Mouse (Mus musculus) forebrain, embryonic 16.5 days (tissue): ENCODE data around the gene Kcnj16. TPM values are rescaled to one million over a fixed set of nuclear protein-coding genes. Genes with fewer than 3 reads are reported as not detected.

Experiments used
- ATAC-seq: fragments of 200-750 bp; cut with Nextera tagmentation; 2 replicates; pipeline ENCODE4 v1.8.0; 2017; ENCODE audit warnings: mild to moderate bottlenecking, moderate library complexity
- H3K27ac ChIP-seq: fragments of 300-500 bp; sonication (generic); 2 replicates; pipeline ENCODE4 v1.5.1; 2014; ENCODE audit warnings: low read length, control low read depth
- H3K27me3 ChIP-seq: fragments of 300-500 bp; sonication (generic); replicated peaks from 2 replicates; pipeline ENCODE4 v1.6.1; 2014; ENCODE audit warnings: low read length; ENCODE audit not compliant: control insufficient read depth, insufficient read depth
- H3K36me3 ChIP-seq: fragments of 300-500 bp; sonication (generic); 2 replicates; pipeline ENCODE4 v1.6.1; 2014; ENCODE audit not compliant: control insufficient read depth, insufficient read depth
- H3K4me1 ChIP-seq: fragments of 300-500 bp; sonication (generic); replicated peaks from 2 replicates; pipeline ENCODE4 v1.6.1; 2014; ENCODE audit warnings: low read length; ENCODE audit not compliant: control insufficient read depth, insufficient read depth
- H3K4me2 ChIP-seq: fragments of 300-500 bp; sonication (generic); 2 replicates; pipeline ENCODE4 v1.6.1; 2014; ENCODE audit warnings: mild to moderate bottlenecking, low read length, control low read depth
- H3K4me3 ChIP-seq: fragments of 300-500 bp; sonication (generic); replicated peaks from 2 replicates; pipeline ENCODE4 v1.5.1; 2014; ENCODE audit warnings: mild to moderate bottlenecking, low read length, control low read depth
- H3K9ac ChIP-seq: fragments of 300-500 bp; sonication (generic); replicated peaks from 2 replicates; pipeline ENCODE4 v1.6.1; 2014; ENCODE audit warnings: low read depth, low read length, control low read depth
- H3K9me3 ChIP-seq: fragments of 300-500 bp; sonication (generic); 2 replicates; pipeline ENCODE4 v1.6.1; 2016; ENCODE audit warnings: low read length; ENCODE audit not compliant: control insufficient read depth
- WGBS: fragments of 180-500 bp; shearing (Covaris S2); extraction: QIAGEN DNeasy Blood & Tissue Kit; methylation state at CpG from one replicate; pipeline ENCODE4 v1.1.7; 2014; 5-methylcytosine and 5-hydroxymethylcytosine counted together
- polyA plus RNA-seq: library from polyadenylated mRNA; unstranded; fragments of >200 nt; fragmentation: Nextera tagmentation; extraction: Ambion mirVana; gene quantifications from 2 replicates; pipeline ENCODE4 v1.2.1, GENCODE M21; 2015

Gene Kcnj16
- polyA plus RNA-seq, 1 experiment from 2014 or later, result 0.61 TPM

- Histone ChIP-seq H3K27ac (no peak overlapping the region), H3K4me2 (no peak overlapping the region), H3K36me3 (no peaks in the 10 kb centered on the region), H3K9me3 (no peaks in the 10 kb centered on the region), H3K4me3 (no peak overlapping the region), H3K9ac (no peak overlapping the region), H3K27me3 (no peaks in the 10 kb centered on the region), H3K4me1 (no peaks in the 10 kb centered on the region)
- WGBS, result 86% methylated on average over 4 of the region's 4 CpGs
- no peak for ATAC-seq
These were observed 75.5 kb downstream of the Kcnj16 start for GRCm38 (mm10) chr11:111043298-111043697.

- Histone ChIP-seq H3K4me2 (no peak overlapping the region), H3K9me3 (no peaks in the 10 kb centered on the region), H3K36me3 (no peaks in the 10 kb centered on the region), H3K4me3 (no peak overlapping the region), H3K9ac (no peak overlapping the region), H3K4me1 (no peaks in the 10 kb centered on the region), H3K27me3 (no peaks in the 10 kb centered on the region), H3K27ac (no peak overlapping the region)
- 98% methylated on average over 3 of the region's 3 CpGs for WGBS
- no peak for ATAC-seq
These were observed 86.4 kb downstream of the Kcnj16 start for GRCm38 (mm10) chr11:111054252-111054651.

GRCm38 (mm10) chr11:111054854-111055822 is 87.3 kb downstream of the Kcnj16 start:
- no peaks in the 10 kb centered on the region for H3K27me3 ChIP-seq
- WGBS, result 88% methylated on average over 8 of the region's 8 CpGs
- H3K36me3 ChIP-seq, result no peaks in the 10 kb centered on the region
- H3K9me3 ChIP-seq, result no peaks in the 10 kb centered on the region
- H3K4me3 ChIP-seq, result no peak overlapping the region
- no peak for ATAC-seq
- no peak overlapping the region for H3K9ac ChIP-seq
- H3K4me1 ChIP-seq, result no peaks in the 10 kb centered on the region
- no peak overlapping the region for H3K4me2 ChIP-seq
- no peak overlapping the region for H3K27ac ChIP-seq

GRCm38 (mm10) chr11:111056030-111056429 is 88.2 kb downstream of the Kcnj16 start:
- Histone ChIP-seq H3K9ac (no peak overlapping the region), H3K27me3 (no peaks in the 10 kb centered on the region), H3K4me1 (no peaks in the 10 kb centered on the region), H3K4me3 (no peak overlapping the region), H3K4me2 (no peak overlapping the region), H3K36me3 (no peaks in the 10 kb centered on the region), H3K9me3 (no peaks in the 10 kb centered on the region), H3K27ac (no peak overlapping the region)
- 38% methylated on average over 13 of the region's 13 CpGs for WGBS
- no peak for ATAC-seq

GRCm38 (mm10) chr11:111057435-111057834 is 89.6 kb downstream of the Kcnj16 start:
- no peak overlapping the region for H3K27ac ChIP-seq
- 96% methylated on average over 4 of the region's 4 CpGs for WGBS
- no peak for ATAC-seq

GRCm38 (mm10) chr11:111059440-111059839 is 91.6 kb downstream of the Kcnj16 start:
- Histone ChIP-seq H3K9ac (no peak overlapping the region), H3K36me3 (no peaks in the 10 kb centered on the region), H3K4me2 (no peak overlapping the region), H3K27ac (no peak overlapping the region), H3K27me3 (0 out of 2 replicates have a peak, but pooled peaks cover 2% of the 10 kb centered on the region), H3K9me3 (no peaks in the 10 kb centered on the region), H3K4me3 (no peak overlapping the region), H3K4me1 (no peaks in the 10 kb centered on the region)
- no peak for ATAC-seq

More at GRCm38 (mm10) chr11:111057435-111057834, 89.6 kb downstream of the Kcnj16 start:
- Histone ChIP-seq H3K4me2 (no peak overlapping the region), H3K9ac (no peak overlapping the region), H3K27me3 (no peaks in the 10 kb centered on the region), H3K36me3 (no peaks in the 10 kb centered on the region), H3K4me3 (no peak overlapping the region), H3K9me3 (no peaks in the 10 kb centered on the region), H3K4me1 (no peaks in the 10 kb centered on the region)

GRCm38 (mm10) chr11:111060216-111060615 is 92.4 kb downstream of the Kcnj16 start:
- WGBS, result 26% methylated on average over 5 of the region's 5 CpGs
- no peak for ATAC-seq

GRCm38 (mm10) chr11:111064751-111065527 is 97.1 kb downstream of the Kcnj16 start:
- WGBS, result 0% methylated on average over 25 of the region's 25 CpGs
- H3K27ac ChIP-seq, result no peak overlapping the region
- H3K4me1 ChIP-seq, result peaks cover 22% of the 10 kb centered on the region
- H3K4me3 ChIP-seq, result peak overlapping the region; percentile 74
- H3K9ac ChIP-seq, result peak overlapping the region; percentile 53
- H3K4me2 ChIP-seq, result peak overlapping the region; percentile 96
- H3K27me3 ChIP-seq, result peaks cover 15% of the 10 kb centered on the region
- H3K9me3 ChIP-seq, result no peaks in the 10 kb centered on the region
- ATAC-seq, result peak; percentile 38; the same call in 1 of the 2 replicates
- no peaks in the 10 kb centered on the region for H3K36me3 ChIP-seq

More at GRCm38 (mm10) chr11:111060216-111060615, 92.4 kb downstream of the Kcnj16 start:
- 0 out of 2 replicates have a peak, but pooled peaks cover 2% of the 10 kb centered on the region for H3K27me3 ChIP-seq
- no peaks in the 10 kb centered on the region for H3K36me3 ChIP-seq
- no peak overlapping the region for H3K4me2 ChIP-seq
- no peak overlapping the region for H3K4me3 ChIP-seq
- peaks cover 6% of the 10 kb centered on the region for H3K4me1 ChIP-seq
- H3K9ac ChIP-seq, result no peak overlapping the region
- H3K27ac ChIP-seq, result no peak overlapping the region
- no peaks in the 10 kb centered on the region for H3K9me3 ChIP-seq
